Mouse (Mus musculus): Measurements from ENCODE around the gene Atp6v1g2.

DNA sequence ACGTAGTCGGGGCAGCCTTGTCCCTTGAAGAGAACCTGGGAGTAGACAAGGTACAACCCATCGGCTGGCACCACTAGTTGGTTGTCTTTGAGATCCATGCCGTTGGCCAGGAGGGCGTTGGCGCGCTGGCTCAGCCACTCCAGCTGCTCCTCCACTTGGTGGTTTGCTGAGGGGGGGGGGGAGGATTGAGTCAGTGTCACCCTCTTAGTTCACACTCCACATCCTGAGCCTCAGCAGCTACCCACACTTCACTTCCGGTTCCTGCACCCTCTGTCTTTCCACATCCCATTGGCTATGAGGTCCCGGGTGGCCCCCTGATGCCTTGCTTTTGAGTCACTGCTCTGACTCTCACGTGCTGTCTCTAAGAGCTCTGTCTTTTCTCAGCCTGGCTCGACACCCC, 33.1 kb upstream of the Atp6v1g2 start:
- TF ChIP-seq CTCF (conservative IDR thresholded peaks at IDR 0.05; ENCODE audit: insufficient read depth, insufficient read length, low read depth, low read length) (no peak), POLR2A (IDR thresholded peaks at IDR 0.05; ENCODE audit: low read depth, low read length) (no peak)

Data from kidney, adult 2 months (tissue).